Mouse (Mus musculus): ENCODE data around the gene Otx2.

DNA sequence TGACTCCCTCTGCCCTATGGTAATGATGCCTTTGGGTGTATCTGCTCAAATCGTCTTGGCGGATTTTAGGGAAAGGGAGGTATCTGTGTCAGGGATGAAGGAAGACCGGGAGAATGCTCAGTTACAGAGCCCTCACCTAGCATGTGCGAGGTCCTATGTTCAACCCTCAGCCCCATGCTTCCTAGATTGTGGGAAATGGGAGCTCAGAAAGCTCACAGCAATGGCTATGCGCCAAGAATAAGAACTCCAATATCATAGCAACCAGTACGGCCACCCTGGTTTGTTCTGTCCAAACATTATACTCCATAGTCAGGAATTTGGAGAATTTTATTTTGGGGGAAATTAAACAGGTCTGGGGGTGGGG is 48.3 kb downstream of the Otx2 start:
- TF ChIP-seq CTCF (IDR thresholded peaks at IDR 0.05; ENCODE audit: low read depth, low read length) (no peak), POLR2A (IDR thresholded peaks at IDR 0.05; ENCODE audit: extremely low read depth, insufficient read depth, low read length) (no peak)

Measured in liver, adult 2 months (tissue).